Mouse (Mus musculus) liver, embryonic 14.5 days (tissue): ENCODE results near the gene Ccnf. TPM values are rescaled to one million over a fixed set of nuclear protein-coding genes. Genes with fewer than 3 reads are reported as not detected.

Experiments
- ATAC-seq: fragments of 200-750 bp; cut with Nextera tagmentation; 2 replicates; pipeline ENCODE4 v1.8.0; 2017; ENCODE audit warnings: moderate number of reproducible peaks, mild to moderate bottlenecking, moderate library complexity; ENCODE audit not compliant: insufficient read depth
- DNase-seq, 3 experiments: peaks; one replicate each; pipeline ENCODE4 v3.0.0-alpha.2; 2012 to 2013; ENCODE audit warnings: low read depth in 3 of 3, low spot score in 3 of 3
- H3K27ac ChIP-seq: fragments of 300-500 bp; sonication (generic); 2 replicates; pipeline ENCODE4 v1.5.1; 2014; ENCODE audit warnings: moderate library complexity, mild to moderate bottlenecking, control low read depth, inconsistent platforms
- H3K27me3 ChIP-seq: fragments of 300-500 bp; sonication (generic); 2 replicates; pipeline ENCODE4 v1.6.1; 2014; ENCODE audit warnings: mild to moderate bottlenecking, low read length, moderate library complexity; ENCODE audit not compliant: control insufficient read depth, insufficient read depth
- H3K36me3 ChIP-seq: fragments of 300-500 bp; sonication (generic); replicated peaks from 2 replicates; pipeline ENCODE4 v1.6.1; 2014; ENCODE audit warnings: low read depth; ENCODE audit not compliant: control insufficient read depth, insufficient read depth
- H3K4me1 ChIP-seq, 2 experiments: fragments of 200-500 bp in 1 of 2; fragments of 300-500 bp in 1 of 2; sonication (generic) in 1 of 2; replicated peaks; 2 replicates each; pipeline ENCODE4 v1.6.1; 2012 to 2014; ENCODE audit warnings: antibody characterized with exemption in 1 of 2, inconsistent platforms in 1 of 2, low read length in 1 of 2; ENCODE audit not compliant: control insufficient read depth in 2 of 2, insufficient read depth in 2 of 2
- H3K4me2 ChIP-seq: fragments of 300-500 bp; sonication (generic); 2 replicates; pipeline ENCODE4 v1.6.1; 2014; ENCODE audit warnings: low read depth, mild to moderate bottlenecking, control low read depth, moderate library complexity
- H3K4me3 ChIP-seq, 2 experiments: fragments of 200-500 bp in 1 of 2; fragments of 300-500 bp in 1 of 2; sonication (generic) in 1 of 2; 2 replicates each; pipeline ENCODE4 v1.5.1; 2012 to 2014; ENCODE audit warnings: low read depth in 2 of 2, low read length in 2 of 2, mild to moderate bottlenecking in 2 of 2, control low read depth in 1 of 2, inconsistent platforms in 1 of 2, moderate library complexity in 1 of 2; ENCODE audit not compliant: insufficient read depth in 1 of 2
- H3K9ac ChIP-seq: fragments of 300-500 bp; sonication (generic); replicated peaks from 2 replicates; pipeline ENCODE4 v1.6.1; 2014; ENCODE audit warnings: mild to moderate bottlenecking, control low read depth, moderate library complexity
- H3K9me3 ChIP-seq: fragments of 300-500 bp; sonication (generic); 2 replicates; pipeline ENCODE4 v1.6.1; 2016; ENCODE audit warnings: low read length, mixed read lengths; ENCODE audit not compliant: control insufficient read depth
- CTCF ChIP-seq: IDR thresholded peaks from 2 replicates; pipeline ENCODE4 v1.5.1; 2016; ENCODE audit warnings: antibody characterized with exemption, low read depth, control low read depth
- EP300 ChIP-seq: IDR thresholded peaks from 2 replicates; pipeline ENCODE4 v1.6.1; 2016; ENCODE audit warnings: antibody characterized with exemption, low read depth
- WGBS: fragments of 180-500 bp; shearing (Covaris S2); extraction: QIAGEN DNeasy Blood & Tissue Kit; methylation state at CpG from one replicate; pipeline ENCODE4 v1.1.7; 2014; ENCODE audit not compliant: insufficient replicate concordance; 5-methylcytosine and 5-hydroxymethylcytosine counted together
- polyA plus RNA-seq, 2 experiments: library from polyadenylated mRNA; depleted of rRNA in 1 of 2; stranded (reverse) in 1 of 2; unstranded in 1 of 2; fragments of >200 nt; fragmentation: Nextera tagmentation in 1 of 2; extraction: Ambion mirVana in 1 of 2; gene quantifications; 2 replicates each; pipeline versions ENCODE4 v1.2.1 to v1.2.3; 2012 to 2014

Ccnf gene
- polyA plus RNA-seq, 2 experiments = 36.9 to 69.5 TPM

GRCm38 (mm10) chr17:24222653-24223052 lies 28.6 kb downstream of the Ccnf start:
- ATAC-seq (no peak), DNase-seq (no peak)
- H3K9ac ChIP-seq = no peak overlapping the region
- H3K27me3 ChIP-seq = no peaks in the 10 kb centered on the region
- H3K4me3 ChIP-seq = no peak overlapping the region
- H3K4me1 ChIP-seq = peaks cover 36 to 42% of the 10 kb centered on the region in 2 experiments
- TF ChIP-seq CTCF (no peak), EP300 (no peak)
- peaks cover 66% of the 10 kb centered on the region for H3K36me3 ChIP-seq
- H3K4me2 ChIP-seq = no peak overlapping the region
- peak overlapping the region; percentile 22; the same call in 1 of the 2 replicates for H3K27ac ChIP-seq
- 79% methylated on average over 6 of the region's 6 CpGs for WGBS
- no peaks in the 10 kb centered on the region for H3K9me3 ChIP-seq

GRCm38 (mm10) chr17:24220435-24221411 lies 30.6 kb downstream of the Ccnf start, which contains the start of gene Tedc2:
TSS of gene Tedc2 (minus strand) at chr17:24220851.
- H3K27ac ChIP-seq = peak within 1 kb of the TSS; percentile 81
- under 1% methylated on average over 41 of the region's 41 CpGs for whole genome bisulfite sequencing
- ATAC-seq (peak; percentile 88), DNase-seq (peak; percentile 88 to 94 (median 90))
- peaks cover 66% of the 10 kb centered on the region for H3K36me3 ChIP-seq
- no peaks in the 10 kb centered on the region for H3K9me3 ChIP-seq
- H3K27me3 ChIP-seq = no peaks in the 10 kb centered on the region
- H3K9ac ChIP-seq = peak within 1 kb of the TSS; percentile 95
- TF ChIP-seq CTCF (0 out of 2 replicates have a peak, but pooled peaks have one; percentile 1), EP300 (peak; percentile 57; the same call in 1 of the 2 replicates)
- peak within 1 kb of the TSS; percentile 80 to 97 for H3K4me3 ChIP-seq
- H3K4me1 ChIP-seq = peaks cover 19 to 27% of the 10 kb centered on the region in 2 experiments
- peak within 1 kb of the TSS; percentile 91 for H3K4me2 ChIP-seq

- ATAC-seq (no peak), DNase-seq (no peak)
- Histone ChIP-seq H3K9me3 (no peaks in the 10 kb centered on the region), H3K4me2 (no peak overlapping the region), H3K4me1 (peaks cover 15 to 25% of the 10 kb centered on the region in 2 experiments), H3K27me3 (peaks cover 3% of the 10 kb centered on the region; the same call in 1 of the 2 replicates), H3K4me3 (no peak overlapping the region), H3K9ac (no peak overlapping the region), H3K36me3 (peaks cover 41% of the 10 kb centered on the region), H3K27ac (no peak overlapping the region)
- 74% methylated on average over 4 of the region's 4 CpGs for WGBS
- TF ChIP-seq CTCF = no peak
These were observed 34.4 kb downstream of the Ccnf start for GRCm38 (mm10) chr17:24216836-24217235.

GRCm38 (mm10) chr17:24213186-24213585 lies 38.1 kb downstream of the Ccnf start:
- Histone ChIP-seq H3K4me1 (peaks cover 27 to 37% of the 10 kb centered on the region in 2 experiments), H3K9ac (no peak overlapping the region), H3K27ac (no peak overlapping the region), H3K4me3 (no peak overlapping the region), H3K4me2 (no peak overlapping the region), H3K27me3 (peaks cover 3% of the 10 kb centered on the region; the same call in 1 of the 2 replicates), H3K36me3 (peaks cover 33% of the 10 kb centered on the region), H3K9me3 (no peaks in the 10 kb centered on the region)
- 59% methylated on average over 6 of the region's 6 CpGs for WGBS
- ATAC-seq = no peak
- no peak for DNase-seq
- TF ChIP-seq CTCF (no peak), EP300 (no peak)
